Mouse (Mus musculus): ENCODE measurements around the gene Gng3. TPM values are rescaled to one million over a fixed set of nuclear protein-coding genes. Genes with fewer than 3 reads are reported as not detected.
"Not testable (repeated sequence)": the region's sequence is repeated elsewhere in the genome, so short reads cannot be mapped to it uniquely, and the experiment has no call there.

Gng3 gene
- polyA plus RNA-seq, 1 experiment = 233 TPM

GRCm38 (mm10) chr19:8870838-8871237 is 31.8 kb upstream of the Gng3 start:
- no peak for DNase-seq (ENCODE audit: low read depth)
- no peak for TF ChIP-seq POLR2A (IDR thresholded peaks at IDR 0.05; ENCODE audit: borderline replicate concordance, extremely low read depth, insufficient read depth, insufficient read length, poor library complexity, severe bottlenecking)

GRCm38 (mm10) chr19:8870381-8870780 is 31.4 kb upstream of the Gng3 start:
- DNase-seq (ENCODE audit: low read depth) = not testable (repeated sequence)

DNA sequence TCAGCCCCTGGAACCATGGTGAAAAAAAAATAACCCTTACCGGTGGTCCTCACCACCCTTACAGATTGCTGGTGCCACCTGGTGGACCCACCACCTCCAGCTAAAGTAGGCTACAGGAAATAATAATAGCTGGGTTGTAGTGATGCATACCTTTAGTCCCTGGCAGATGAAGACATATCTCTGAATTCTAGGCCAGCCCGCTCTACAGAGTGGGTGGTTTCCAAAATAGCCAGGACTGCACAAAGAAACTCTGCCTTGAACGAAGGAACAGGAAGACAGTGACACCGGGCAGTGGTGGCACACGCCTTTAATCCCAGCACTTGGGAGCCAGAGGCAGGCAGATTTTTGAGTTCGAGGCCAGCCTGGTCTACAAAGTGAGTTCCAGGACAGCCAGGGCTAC is 25.3 kb upstream of the Gng3 start:
- TF ChIP-seq CTCF (IDR thresholded peaks at IDR 0.05; ENCODE audit: borderline replicate concordance, extremely low read depth, insufficient read depth, insufficient read length) = no peak
- no peak for TF ChIP-seq POLR2A (IDR thresholded peaks at IDR 0.05; ENCODE audit: borderline replicate concordance, extremely low read depth, insufficient read depth, insufficient read length, poor library complexity, severe bottlenecking)

DNA sequence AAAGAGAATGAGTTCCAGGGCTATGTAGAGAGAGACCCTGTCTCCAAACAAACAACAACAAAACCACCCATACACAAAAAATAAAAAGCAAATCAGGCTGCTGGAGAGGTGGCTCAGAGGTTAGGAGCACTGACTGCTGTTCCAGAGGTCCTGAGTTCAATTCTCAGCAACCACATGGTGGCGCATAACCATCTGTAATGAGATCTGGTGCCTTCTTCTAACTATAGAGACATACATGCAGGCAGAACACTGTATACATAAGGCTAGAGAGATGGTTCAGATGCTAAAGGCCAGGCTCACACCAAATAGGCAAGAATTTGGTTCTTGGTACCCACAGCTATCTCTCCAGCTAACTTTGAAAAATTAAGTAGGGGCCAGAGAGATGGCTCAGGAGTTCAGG is 20.0 kb upstream of the Gng3 start:
- DNase-seq (ENCODE audit: low read depth) = peak; percentile 39
- TF ChIP-seq POLR2A (IDR thresholded peaks at IDR 0.05; ENCODE audit: borderline replicate concordance, extremely low read depth, insufficient read depth, insufficient read length, poor library complexity, severe bottlenecking) (no peak), CTCF (IDR thresholded peaks at IDR 0.05; ENCODE audit: borderline replicate concordance, extremely low read depth, insufficient read depth, insufficient read length) (peak; percentile 29; the same call in 1 of the 2 replicates)

More for the DNA sequence above, 25.3 kb upstream of the Gng3 start:
- DNase-seq (ENCODE audit: low read depth) = no peak

GRCm38 (mm10) chr19:8857689-8858088 is 18.7 kb upstream of the Gng3 start:
- DNase-seq (ENCODE audit: low read depth) = peak; percentile 58
- no peak for TF ChIP-seq POLR2A (IDR thresholded peaks at IDR 0.05; ENCODE audit: borderline replicate concordance, extremely low read depth, insufficient read depth, insufficient read length, poor library complexity, severe bottlenecking)
- peak; percentile 60; the same call in 1 of the 2 replicates for TF ChIP-seq CTCF (IDR thresholded peaks at IDR 0.05; ENCODE audit: borderline replicate concordance, extremely low read depth, insufficient read depth, insufficient read length)

- DNase-seq (ENCODE audit: low read depth) = no peak
- TF ChIP-seq CTCF (IDR thresholded peaks at IDR 0.05; ENCODE audit: borderline replicate concordance, extremely low read depth, insufficient read depth, insufficient read length) = no peak
- TF ChIP-seq POLR2A (IDR thresholded peaks at IDR 0.05; ENCODE audit: borderline replicate concordance, extremely low read depth, insufficient read depth, insufficient read length, poor library complexity, severe bottlenecking) = no peak
These were observed 14.1 kb upstream of the Gng3 start for GRCm38 (mm10) chr19:8853117-8853516.

GRCm38 (mm10) chr19:8852236-8852928 is 13.4 kb upstream of the Gng3 start:
- no peak for DNase-seq (ENCODE audit: low read depth)
- TF ChIP-seq POLR2A (IDR thresholded peaks at IDR 0.05; ENCODE audit: borderline replicate concordance, extremely low read depth, insufficient read depth, insufficient read length, poor library complexity, severe bottlenecking) (no peak), CTCF (IDR thresholded peaks at IDR 0.05; ENCODE audit: borderline replicate concordance, extremely low read depth, insufficient read depth, insufficient read length) (no peak)

- DNase-seq (ENCODE audit: low read depth) = no peak
- TF ChIP-seq POLR2A (IDR thresholded peaks at IDR 0.05; ENCODE audit: borderline replicate concordance, extremely low read depth, insufficient read depth, insufficient read length, poor library complexity, severe bottlenecking) (no peak), CTCF (IDR thresholded peaks at IDR 0.05; ENCODE audit: borderline replicate concordance, extremely low read depth, insufficient read depth, insufficient read length) (no peak)
These were observed 12.6 kb upstream of the Gng3 start for GRCm38 (mm10) chr19:8851639-8852038.

GRCm38 (mm10) chr19:8850402-8850901 is 11.5 kb upstream of the Gng3 start, which contains the start of gene Lrrn4cl:
TSS of gene Lrrn4cl (plus strand) at chr19:8850768.
- peak; percentile 17 for DNase-seq (ENCODE audit: low read depth)
- TF ChIP-seq CTCF (IDR thresholded peaks at IDR 0.05; ENCODE audit: borderline replicate concordance, extremely low read depth, insufficient read depth, insufficient read length) (no peak), POLR2A (IDR thresholded peaks at IDR 0.05; ENCODE audit: borderline replicate concordance, extremely low read depth, insufficient read depth, insufficient read length, poor library complexity, severe bottlenecking) (no peak)

- no peak for DNase-seq (ENCODE audit: low read depth)
- TF ChIP-seq POLR2A (IDR thresholded peaks at IDR 0.05; ENCODE audit: borderline replicate concordance, extremely low read depth, insufficient read depth, insufficient read length, poor library complexity, severe bottlenecking) (no peak), CTCF (IDR thresholded peaks at IDR 0.05; ENCODE audit: borderline replicate concordance, extremely low read depth, insufficient read depth, insufficient read length) (no peak)
These were observed 9.4 kb upstream of the Gng3 start for GRCm38 (mm10) chr19:8848356-8848755.

DNA sequence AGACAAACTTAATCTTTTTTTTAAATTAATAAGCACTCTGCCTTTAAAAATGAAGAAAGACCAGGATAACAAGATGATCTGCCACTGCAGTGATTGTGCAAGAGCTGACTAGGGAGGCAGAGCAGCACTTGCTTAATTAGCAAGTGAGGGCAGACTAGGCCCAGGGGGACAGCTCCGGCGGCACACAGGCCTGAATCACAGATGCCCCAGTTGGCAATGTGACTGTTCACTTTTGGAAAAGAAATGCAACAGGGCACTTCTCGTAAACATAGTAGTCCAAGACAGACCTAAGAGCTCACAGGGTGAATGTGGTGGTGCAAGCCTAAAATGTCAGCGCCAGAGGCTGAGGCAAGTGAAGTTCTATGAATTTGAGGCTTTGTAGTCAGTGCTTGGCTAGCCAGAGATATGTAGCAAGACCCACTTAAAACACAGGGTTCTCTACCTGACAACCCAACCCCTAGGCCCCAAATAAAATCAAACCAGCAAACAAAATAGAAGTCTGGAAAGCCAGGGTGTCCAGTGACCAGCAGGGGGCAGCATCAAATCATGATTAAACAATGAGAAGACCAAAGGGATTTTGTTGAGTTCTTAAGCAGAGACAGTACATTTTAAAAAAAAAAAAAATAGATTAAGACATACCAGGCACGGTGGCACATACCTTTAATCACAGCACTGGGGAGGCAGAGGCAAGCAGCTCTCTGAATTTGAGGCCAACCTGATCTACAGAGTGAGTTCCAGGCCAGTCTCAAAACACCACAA is 5.6 kb upstream of the Gng3 start:
- peak; percentile 72; the same call in 1 of the 2 replicates for TF ChIP-seq CTCF (IDR thresholded peaks at IDR 0.05; ENCODE audit: borderline replicate concordance, extremely low read depth, insufficient read depth, insufficient read length)
- TF ChIP-seq POLR2A (IDR thresholded peaks at IDR 0.05; ENCODE audit: borderline replicate concordance, extremely low read depth, insufficient read depth, insufficient read length, poor library complexity, severe bottlenecking) = no peak
- DNase-seq (ENCODE audit: low read depth) = peak; percentile 85

DNA sequence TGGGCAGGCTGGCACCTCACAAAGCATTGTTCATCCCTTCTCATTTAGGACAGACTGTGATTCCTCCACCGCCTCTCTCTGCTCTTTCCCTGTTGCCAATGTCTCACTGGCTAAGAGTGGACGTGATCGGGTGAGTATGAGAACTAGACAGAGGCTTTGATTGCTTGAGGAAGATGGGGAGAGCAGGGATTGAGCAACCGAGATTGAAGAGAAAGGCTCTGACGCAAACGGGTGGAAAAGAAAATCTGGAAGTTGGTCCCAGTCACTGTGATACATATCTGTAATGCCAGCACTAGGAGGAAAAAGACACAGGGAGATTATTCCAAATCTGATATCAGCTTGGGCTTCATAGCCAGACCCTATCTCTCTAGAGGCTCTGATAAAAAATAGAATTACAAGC is 4.0 kb upstream of the Gng3 start:
- DNase-seq (ENCODE audit: low read depth) = no peak

More for the DNA sequence above, 4.0 kb upstream of the Gng3 start:
- TF ChIP-seq CTCF (IDR thresholded peaks at IDR 0.05; ENCODE audit: borderline replicate concordance, extremely low read depth, insufficient read depth, insufficient read length) (no peak), POLR2A (IDR thresholded peaks at IDR 0.05; ENCODE audit: borderline replicate concordance, extremely low read depth, insufficient read depth, insufficient read length, poor library complexity, severe bottlenecking) (no peak)

Measured in brain, embryonic 14.5 days (tissue).